ENCODE assay signal across 23 mouse cellular contexts in the genomic region with DNA sequence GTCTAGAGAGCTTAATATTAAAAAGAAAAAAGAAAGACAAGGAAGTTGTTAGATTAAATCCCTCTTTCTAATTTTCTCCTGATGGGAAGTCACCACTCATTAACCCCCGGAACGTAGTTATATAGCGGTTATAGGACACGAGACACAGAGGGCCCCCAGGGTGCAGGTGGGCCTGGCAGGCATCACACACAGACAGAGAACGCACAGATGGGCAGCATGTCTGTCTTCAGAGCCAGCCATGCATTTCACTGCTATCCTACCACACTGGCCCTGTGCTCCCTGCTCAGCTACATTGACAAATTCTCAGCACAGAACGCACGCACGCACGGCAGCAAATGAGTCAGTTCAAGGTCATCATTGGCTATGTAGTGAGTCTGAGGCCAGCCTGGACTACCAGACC. TPM values are rescaled to one million over a fixed set of nuclear protein-coding genes. Genes with fewer than 3 reads are reported as not detected.
DNase-seq lines count a peak whose midpoint lies in the region; ATAC-seq lines count a peak whose summit lies in the region.
"Had no signal": no experiment of that assay in that cellular context is flagged by ENCODE, and none has a peak within 500 bp of the region (broad histone marks: within the 10 kb centered on the region; RNA-seq: fewer than 3 reads in every experiment).

No protein-coding gene starts in this region.

- H3K4me3 ChIP-seq in midbrain, embryonic 10.5 days = no peak overlapping the region
- no peak overlapping the region for H3K4me3 ChIP-seq in midbrain, embryonic 13.5 days (replicated peaks)
- H3K4me3 ChIP-seq in hindbrain, embryonic 12.5 days = no peak overlapping the region
- H3K4me3 ChIP-seq in neural tube, embryonic 14.5 days (ENCODE audit: low read depth, low read length) = no peak overlapping the region
- H3K4me3 ChIP-seq in intestine, embryonic 15.5 days (replicated peaks) = no peak overlapping the region
- H3K4me3 ChIP-seq: embryonic facial prominence, embryonic 13.5 days; heart, embryonic 10.5 days; layer of hippocampus, adult 2 months; stomach, embryonic 15.5 days had no signal

- peaks cover 53% of the 10 kb centered on the region for H3K4me1 ChIP-seq in midbrain, embryonic 10.5 days
- H3K4me1 ChIP-seq in midbrain, embryonic 13.5 days (replicated peaks) = peaks cover 15% of the 10 kb centered on the region; the same call in 1 of the 2 replicates
- peaks cover 9% of the 10 kb centered on the region for H3K4me1 ChIP-seq in hindbrain, embryonic 12.5 days
- no peaks in the 10 kb centered on the region for H3K4me1 ChIP-seq in neural tube, embryonic 14.5 days (ENCODE audit: control insufficient read depth, insufficient read depth, low read length)
- H3K4me1 ChIP-seq in intestine, embryonic 15.5 days (replicated peaks) = 0 out of 2 replicates have a peak, but pooled peaks cover 9% of the 10 kb centered on the region
- H3K4me1 ChIP-seq: embryonic facial prominence, embryonic 13.5 days had no signal

- 83% methylated on average over 9 of the region's 9 CpGs for WGBS in midbrain, embryonic 10.5 days
- WGBS in midbrain, embryonic 13.5 days = 57% methylated on average over 9 of the region's 9 CpGs
- 49% methylated on average over 9 of the region's 9 CpGs for WGBS in hindbrain, embryonic 12.5 days
- 43% methylated on average over 9 of the region's 9 CpGs for WGBS in neural tube, embryonic 14.5 days
- WGBS in intestine, embryonic 15.5 days = 68% methylated on average over 9 of the region's 9 CpGs

- no peak overlapping the region for H3K9ac ChIP-seq in midbrain, embryonic 13.5 days (replicated peaks)
- H3K9ac ChIP-seq in hindbrain, embryonic 12.5 days = no peak overlapping the region
- no peak overlapping the region for H3K9ac ChIP-seq in neural tube, embryonic 14.5 days (replicated peaks; ENCODE audit: low read depth, low read length)
- H3K9ac ChIP-seq in intestine, embryonic 15.5 days = no peak overlapping the region
- H3K9ac ChIP-seq: embryonic facial prominence, embryonic 13.5 days; stomach, embryonic 15.5 days had no signal

- no peak overlapping the region for H3K4me2 ChIP-seq in midbrain, embryonic 13.5 days (replicated peaks)
- no peak overlapping the region for H3K4me2 ChIP-seq in hindbrain, embryonic 12.5 days (replicated peaks)
- no peak overlapping the region for H3K4me2 ChIP-seq in neural tube, embryonic 14.5 days (ENCODE audit: low read depth, low read length)
- H3K4me2 ChIP-seq in intestine, embryonic 15.5 days (replicated peaks) = no peak overlapping the region
- H3K4me2 ChIP-seq: embryonic facial prominence, embryonic 13.5 days; stomach, embryonic 15.5 days had no signal

- ATAC-seq in midbrain, embryonic 13.5 days = no peak
- peak; percentile 43; the same call in 1 of the 2 replicates for ATAC-seq in hindbrain, embryonic 12.5 days (ENCODE audit: low FRiP score)
- 0 out of 2 replicates have a peak, but pooled peaks have one; percentile 44 for ATAC-seq in neural tube, embryonic 14.5 days (ENCODE audit: low read depth)
- ATAC-seq in intestine, embryonic 15.5 days = no peak
- ATAC-seq in activated CD4-positive, CD25-positive, alpha-beta regulatory T cell, adult 4 months = no peak
- ATAC-seq: CD4-positive, CD25-positive, alpha-beta regulatory T cell, adult 4 months had no signal

- H3K36me3 ChIP-seq in midbrain, embryonic 10.5 days = no peaks in the 10 kb centered on the region
- no peaks in the 10 kb centered on the region for H3K36me3 ChIP-seq in midbrain, embryonic 13.5 days
- no peaks in the 10 kb centered on the region for H3K36me3 ChIP-seq in hindbrain, embryonic 12.5 days
- no peaks in the 10 kb centered on the region for H3K36me3 ChIP-seq in neural tube, embryonic 14.5 days (ENCODE audit: control insufficient read depth, insufficient read depth, low read length)
- no peaks in the 10 kb centered on the region for H3K36me3 ChIP-seq in intestine, embryonic 15.5 days
- H3K36me3 ChIP-seq: embryonic facial prominence, embryonic 13.5 days; heart, embryonic 10.5 days; stomach, embryonic 15.5 days had no signal

- peak overlapping the region; percentile 46 for H3K27ac ChIP-seq in midbrain, embryonic 10.5 days (replicated peaks)
- H3K27ac ChIP-seq in midbrain, embryonic 13.5 days = no peak overlapping the region
- H3K27ac ChIP-seq in hindbrain, embryonic 12.5 days = no peak overlapping the region
- H3K27ac ChIP-seq in neural tube, embryonic 14.5 days (ENCODE audit: low read depth, low read length) = peak overlapping the region; percentile 55; the same call in 1 of the 2 replicates
- H3K27ac ChIP-seq in intestine, embryonic 15.5 days = no peak overlapping the region
- H3K27ac ChIP-seq: embryonic facial prominence, embryonic 13.5 days; layer of hippocampus, adult 2 months; stomach, embryonic 15.5 days had no signal

- peaks cover 12% of the 10 kb centered on the region for H3K27me3 ChIP-seq in midbrain, embryonic 10.5 days (ENCODE audit: low read depth, poor library complexity, severe bottlenecking)
- H3K27me3 ChIP-seq in midbrain, embryonic 13.5 days = no peaks in the 10 kb centered on the region
- H3K27me3 ChIP-seq in hindbrain, embryonic 12.5 days = no peaks in the 10 kb centered on the region
- no peaks in the 10 kb centered on the region for H3K27me3 ChIP-seq in neural tube, embryonic 14.5 days (ENCODE audit: control insufficient read depth, insufficient read depth, low read length)
- H3K27me3 ChIP-seq in intestine, embryonic 15.5 days (replicated peaks) = no peaks in the 10 kb centered on the region
- H3K27me3 ChIP-seq: embryonic facial prominence, embryonic 13.5 days; stomach, embryonic 15.5 days had no signal

- DNase-seq in cerebellum, postnatal 14 days = peak; percentile 24 to 46
- DNase-seq in cerebellum, adult 11 months = no peak
- no peak for DNase-seq in midbrain, embryonic 10.5 days (ENCODE audit: low spot score)
- DNase-seq: adrenal gland, postnatal 14 days; cerebellum, adult 8-10 months; kidney, adult 18-20 months; kidney, postnatal 14 days; layer of hippocampus, postnatal 36 days; liver; right cerebral cortex, postnatal 14 days; spleen, adult 18-20 months; thymus, adult 18-20 months; thymus, postnatal 4 days had no signal

- H3K9me3 ChIP-seq in midbrain, embryonic 10.5 days (replicated peaks) = no peaks in the 10 kb centered on the region
- H3K9me3 ChIP-seq in midbrain, embryonic 13.5 days = no peaks in the 10 kb centered on the region
- H3K9me3 ChIP-seq in hindbrain, embryonic 12.5 days (replicated peaks) = no peaks in the 10 kb centered on the region
- no peaks in the 10 kb centered on the region for H3K9me3 ChIP-seq in neural tube, embryonic 14.5 days (ENCODE audit: control insufficient read depth, low read length)
- H3K9me3 ChIP-seq in intestine, embryonic 15.5 days = no peaks in the 10 kb centered on the region
- H3K9me3 ChIP-seq: embryonic facial prominence, embryonic 13.5 days; heart, embryonic 10.5 days; stomach, embryonic 15.5 days had no signal

RNA-seq across cellular contexts. Expression of a gene that starts 8.5 kb away (rescaled TPM):
- polyA plus RNA-seq in midbrain, embryonic 10.5 days (2016; fragmentation: Nextera tagmentation; extraction: Ambion mirVana) = 29.4 and 41.5 TPM in 2 replicates
- 13.0 and 15.1 TPM in 2 replicates for polyA plus RNA-seq in midbrain, embryonic 13.5 days (2015; fragmentation: Nextera tagmentation; extraction: Ambion mirVana)
- polyA plus RNA-seq in hindbrain, embryonic 12.5 days (2016; fragmentation: Nextera tagmentation; extraction: Ambion mirVana) = 6.9 and 7.5 TPM in 2 replicates
- 3.7 and 5.3 TPM in 2 replicates for polyA plus RNA-seq in neural tube, embryonic 14.5 days (2014; fragmentation: Nextera tagmentation; extraction: Ambion mirVana)
- 23.6 and 27.8 TPM in 2 replicates for polyA plus RNA-seq in intestine, embryonic 15.5 days (2015; fragmentation: Nextera tagmentation; extraction: Ambion mirVana)
- under 1 TPM in 1 of 2 experiments, not detected in 1; 0.16 TPM for polyA plus RNA-seq in activated CD4-positive, CD25-positive, alpha-beta regulatory T cell, adult 4 months (2017; shearing (Covaris generic))

Comparison
In these comparisons a context has a peak if more than half of its experiments do, and no peak if none do; other contexts are left out.
1. DNase-seq: peak in cerebellum, postnatal 14 days (2 of 2); none in cerebellum, adult 11 months (single experiment) and midbrain, embryonic 10.5 days (single experiment).
2. H3K27ac ChIP-seq: peak in midbrain, embryonic 10.5 days (single experiment) and neural tube, embryonic 14.5 days (single experiment); none in midbrain, embryonic 13.5 days (single experiment), hindbrain, embryonic 12.5 days (single experiment) and intestine, embryonic 15.5 days (single experiment).
3. ATAC-seq: peak in hindbrain, embryonic 12.5 days (single experiment) and neural tube, embryonic 14.5 days (single experiment); none in midbrain, embryonic 13.5 days (single experiment), intestine, embryonic 15.5 days (single experiment) and activated CD4-positive, CD25-positive, alpha-beta regulatory T cell, adult 4 months (single experiment).